Mouse (Mus musculus): ENCODE measurements around the gene Cdrt4. TPM values are rescaled to one million over a fixed set of nuclear protein-coding genes. Genes with fewer than 3 reads are reported as not detected.

Gene Cdrt4
- polyA plus RNA-seq, 1 experiment: 0.12 TPM

GRCm38 (mm10) chr11:62997718-62998281 lies 46.8 kb downstream of the Cdrt4 start:
- no peak for TF ChIP-seq POLR2A (IDR thresholded peaks at IDR 0.05; ENCODE audit: borderline replicate concordance, extremely low read depth, insufficient read depth, insufficient read length, poor library complexity, severe bottlenecking)
- no peak for TF ChIP-seq CTCF (IDR thresholded peaks at IDR 0.05; ENCODE audit: borderline replicate concordance, extremely low read depth, insufficient read depth, insufficient read length)
- peak; percentile 89 for DNase-seq (ENCODE audit: low read depth)

- no peak for DNase-seq (ENCODE audit: low read depth)
- TF ChIP-seq CTCF (IDR thresholded peaks at IDR 0.05; ENCODE audit: borderline replicate concordance, extremely low read depth, insufficient read depth, insufficient read length) (no peak), POLR2A (IDR thresholded peaks at IDR 0.05; ENCODE audit: borderline replicate concordance, extremely low read depth, insufficient read depth, insufficient read length, poor library complexity, severe bottlenecking) (no peak)
Observed at GRCm38 (mm10) chr11:63000126-63000525, 49.1 kb downstream of the Cdrt4 start.

GRCm38 (mm10) chr11:63004617-63005016 lies 53.6 kb downstream of the Cdrt4 start:
- no peak for DNase-seq (ENCODE audit: low read depth)
- no peak for TF ChIP-seq POLR2A (IDR thresholded peaks at IDR 0.05; ENCODE audit: borderline replicate concordance, extremely low read depth, insufficient read depth, insufficient read length, poor library complexity, severe bottlenecking)

- no peak for DNase-seq (ENCODE audit: low read depth)
- TF ChIP-seq CTCF (IDR thresholded peaks at IDR 0.05; ENCODE audit: borderline replicate concordance, extremely low read depth, insufficient read depth, insufficient read length): no peak
Observed at GRCm38 (mm10) chr11:63007376-63007775, 56.4 kb downstream of the Cdrt4 start.

- DNase-seq (ENCODE audit: low read depth): no peak
Observed at GRCm38 (mm10) chr11:63008004-63008403, 57.0 kb downstream of the Cdrt4 start.

GRCm38 (mm10) chr11:63009761-63010160 lies 58.8 kb downstream of the Cdrt4 start:
- DNase-seq (ENCODE audit: low read depth): no peak
- TF ChIP-seq CTCF (IDR thresholded peaks at IDR 0.05; ENCODE audit: borderline replicate concordance, extremely low read depth, insufficient read depth, insufficient read length) (no peak), POLR2A (IDR thresholded peaks at IDR 0.05; ENCODE audit: borderline replicate concordance, extremely low read depth, insufficient read depth, insufficient read length, poor library complexity, severe bottlenecking) (no peak)

More at GRCm38 (mm10) chr11:63008004-63008403, 57.0 kb downstream of the Cdrt4 start:
- TF ChIP-seq CTCF (IDR thresholded peaks at IDR 0.05; ENCODE audit: borderline replicate concordance, extremely low read depth, insufficient read depth, insufficient read length) (no peak), POLR2A (IDR thresholded peaks at IDR 0.05; ENCODE audit: borderline replicate concordance, extremely low read depth, insufficient read depth, insufficient read length, poor library complexity, severe bottlenecking) (no peak)

GRCm38 (mm10) chr11:63017327-63018082 lies 66.5 kb downstream of the Cdrt4 start:
- no peak for TF ChIP-seq POLR2A (IDR thresholded peaks at IDR 0.05; ENCODE audit: borderline replicate concordance, extremely low read depth, insufficient read depth, insufficient read length, poor library complexity, severe bottlenecking)
- no peak for TF ChIP-seq CTCF (IDR thresholded peaks at IDR 0.05; ENCODE audit: borderline replicate concordance, extremely low read depth, insufficient read depth, insufficient read length)
- peak; percentile 82 for DNase-seq (ENCODE audit: low read depth)

DNA sequence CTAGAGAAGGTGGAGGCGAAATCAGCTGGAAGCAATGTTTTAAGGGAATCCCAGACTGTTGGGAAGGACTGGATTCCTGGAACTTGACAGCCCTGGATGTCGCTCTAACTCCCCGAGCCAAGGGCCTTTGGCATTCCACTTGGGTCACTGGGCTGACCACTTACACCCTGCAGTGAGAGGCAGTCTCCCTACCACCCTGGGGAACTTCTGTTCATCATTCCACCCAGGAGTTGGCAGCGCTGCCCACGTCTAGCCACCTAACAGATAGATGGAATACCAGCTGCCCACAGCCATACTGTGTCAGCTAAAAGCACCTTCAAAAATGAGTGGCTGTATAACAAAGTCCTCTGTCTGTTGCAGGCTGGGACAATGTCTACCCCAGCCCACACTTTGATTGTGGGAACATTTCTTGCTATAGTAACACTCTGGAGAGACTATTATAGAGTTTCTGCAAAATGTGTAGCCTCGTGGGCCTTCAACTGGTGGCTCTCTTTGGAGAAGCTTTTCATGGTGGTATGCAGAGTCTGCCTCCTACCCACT lies 67.2 kb downstream of the Cdrt4 start:
- no peak for TF ChIP-seq POLR2A (IDR thresholded peaks at IDR 0.05; ENCODE audit: borderline replicate concordance, extremely low read depth, insufficient read depth, insufficient read length, poor library complexity, severe bottlenecking)
- TF ChIP-seq CTCF (IDR thresholded peaks at IDR 0.05; ENCODE audit: borderline replicate concordance, extremely low read depth, insufficient read depth, insufficient read length): no peak
- DNase-seq (ENCODE audit: low read depth): no peak

GRCm38 (mm10) chr11:63020633-63021032 lies 69.6 kb downstream of the Cdrt4 start:
- peak; percentile 67 for DNase-seq (ENCODE audit: low read depth)
- TF ChIP-seq POLR2A (IDR thresholded peaks at IDR 0.05; ENCODE audit: borderline replicate concordance, extremely low read depth, insufficient read depth, insufficient read length, poor library complexity, severe bottlenecking): no peak
- no peak for TF ChIP-seq CTCF (IDR thresholded peaks at IDR 0.05; ENCODE audit: borderline replicate concordance, extremely low read depth, insufficient read depth, insufficient read length)

GRCm38 (mm10) chr11:63021141-63021806 lies 70.3 kb downstream of the Cdrt4 start:
- DNase-seq (ENCODE audit: low read depth): no peak
- TF ChIP-seq CTCF (IDR thresholded peaks at IDR 0.05; ENCODE audit: borderline replicate concordance, extremely low read depth, insufficient read depth, insufficient read length) (no peak), POLR2A (IDR thresholded peaks at IDR 0.05; ENCODE audit: borderline replicate concordance, extremely low read depth, insufficient read depth, insufficient read length, poor library complexity, severe bottlenecking) (no peak)

GRCm38 (mm10) chr11:63023461-63023860 lies 72.5 kb downstream of the Cdrt4 start:
- TF ChIP-seq CTCF (IDR thresholded peaks at IDR 0.05; ENCODE audit: borderline replicate concordance, extremely low read depth, insufficient read depth, insufficient read length): no peak
- TF ChIP-seq POLR2A (IDR thresholded peaks at IDR 0.05; ENCODE audit: borderline replicate concordance, extremely low read depth, insufficient read depth, insufficient read length, poor library complexity, severe bottlenecking): no peak
- no peak for DNase-seq (ENCODE audit: low read depth)

All from brain, embryonic 14.5 days (tissue).